Mouse (Mus musculus) naive thymus-derived CD4-positive, alpha-beta T cell, adult 2 months (primary cell): ENCODE results near the gene Pate2.

Experiments used
- DNase-seq: peaks from one replicate; pipeline ENCODE4 v3.0.0-alpha.2; 2011; ENCODE audit warnings: low read depth

Pate2 gene

GRCm38 (mm10) chr9:35569571-35570534, at the start of gene Pate2, which contains the start of gene Hyls1:
TSS of gene Pate2 (plus strand) at chr9:35570284.
TSS of gene Hyls1 (minus strand) at chr9:35570398.
- DNase-seq: peak; percentile 97

- DNase-seq: no peak
These were observed 49.3 kb upstream of the Pate2 start for GRCm38 (mm10) chr9:35520631-35521348.

- DNase-seq: no peak
These were observed 47.8 kb upstream of the Pate2 start for GRCm38 (mm10) chr9:35522241-35522640.

GRCm38 (mm10) chr9:35522821-35523515, 47.1 kb upstream of the Pate2 start:
- no peak for DNase-seq

- DNase-seq: no peak
These were observed 46.5 kb upstream of the Pate2 start for GRCm38 (mm10) chr9:35523541-35523940.

- peak; percentile 80 for DNase-seq
These were observed 46.1 kb upstream of the Pate2 start for GRCm38 (mm10) chr9:35523941-35524411.

GRCm38 (mm10) chr9:35529141-35529540, 40.9 kb upstream of the Pate2 start:
- no peak for DNase-seq

GRCm38 (mm10) chr9:35529796-35530195, 40.3 kb upstream of the Pate2 start:
- DNase-seq: no peak

GRCm38 (mm10) chr9:35533266-35533665, 36.8 kb upstream of the Pate2 start:
- no peak for DNase-seq

GRCm38 (mm10) chr9:35535110-35535509, 35.0 kb upstream of the Pate2 start:
- DNase-seq: peak; percentile 66

- no peak for DNase-seq
These were observed 34.2 kb upstream of the Pate2 start for GRCm38 (mm10) chr9:35535876-35536275.

GRCm38 (mm10) chr9:35539001-35539750, 30.9 kb upstream of the Pate2 start:
- DNase-seq: no peak

GRCm38 (mm10) chr9:35541024-35541423, 29.1 kb upstream of the Pate2 start:
- DNase-seq: no peak

GRCm38 (mm10) chr9:35541488-35541887, 28.6 kb upstream of the Pate2 start:
- DNase-seq: peak; percentile 86

GRCm38 (mm10) chr9:35541941-35542340, 28.1 kb upstream of the Pate2 start:
- no peak for DNase-seq

GRCm38 (mm10) chr9:35543099-35543860, 26.8 kb upstream of the Pate2 start:
- no peak for DNase-seq

- no peak for DNase-seq
These were observed 25.4 kb upstream of the Pate2 start for GRCm38 (mm10) chr9:35544666-35545065.

- no peak for DNase-seq
These were observed 24.4 kb upstream of the Pate2 start for GRCm38 (mm10) chr9:35545704-35546103.

- no peak for DNase-seq
These were observed 23.3 kb upstream of the Pate2 start for GRCm38 (mm10) chr9:35546745-35547144.

GRCm38 (mm10) chr9:35548455-35548854, 21.6 kb upstream of the Pate2 start:
- DNase-seq: no peak
